Mouse (Mus musculus) limb, embryonic 12.5 days (tissue): Measurements from ENCODE around the gene Olfr1116. TPM values are rescaled to one million over a fixed set of nuclear protein-coding genes. Genes with fewer than 3 reads are reported as not detected.
"Not testable (repeated sequence)": the region's sequence is repeated elsewhere in the genome, so short reads cannot be mapped to it uniquely, and the experiment has no call there.

Experiments used
- ATAC-seq: fragments of 200-750 bp; cut with Nextera tagmentation; 2 replicates; pipeline ENCODE4 v1.8.0; 2017; ENCODE audit warnings: low read depth, moderate TSS enrichment; ENCODE audit not compliant: insufficient number of reproducible peaks, insufficient read depth, low FRiP score, low TSS enrichment
- H3K27ac ChIP-seq: fragments of 300-500 bp; sonication (generic); 2 replicates; pipeline ENCODE4 v1.5.1; 2016; ENCODE audit warnings: mild to moderate bottlenecking, moderate library complexity
- H3K27me3 ChIP-seq: fragments of 300-500 bp; sonication (generic); 2 replicates; pipeline ENCODE4 v1.6.1; 2016; ENCODE audit warnings: mild to moderate bottlenecking, moderate library complexity
- H3K36me3 ChIP-seq: fragments of 300-500 bp; sonication (generic); 2 replicates; pipeline ENCODE4 v1.6.1; 2016; ENCODE audit warnings: mild to moderate bottlenecking, moderate library complexity
- H3K4me1 ChIP-seq: fragments of 300-500 bp; sonication (generic); replicated peaks from 2 replicates; pipeline ENCODE4 v1.6.1; 2016
- H3K4me2 ChIP-seq: fragments of 300-500 bp; sonication (generic); 2 replicates; pipeline ENCODE4 v1.6.1; 2016; ENCODE audit warnings: mild to moderate bottlenecking, moderate library complexity
- H3K4me3 ChIP-seq: fragments of 300-500 bp; sonication (generic); replicated peaks from 2 replicates; pipeline ENCODE4 v1.5.1; 2016; ENCODE audit warnings: mild to moderate bottlenecking
- H3K9ac ChIP-seq: fragments of 300-500 bp; sonication (generic); replicated peaks from 2 replicates; pipeline ENCODE4 v1.6.1; 2016; ENCODE audit warnings: mild to moderate bottlenecking, moderate library complexity
- H3K9me3 ChIP-seq: fragments of 300-500 bp; sonication (generic); 2 replicates; pipeline ENCODE4 v1.6.1; 2016; ENCODE audit warnings: mild to moderate bottlenecking, moderate library complexity
- WGBS: fragments of 180-500 bp; shearing (Covaris S2); methylation state at CpG from one replicate; pipeline ENCODE4 v1.1.7; 2016; 5-methylcytosine and 5-hydroxymethylcytosine counted together
- microRNA-seq: library from miRNA; unstranded; fragments of <30 nt; microRNA quantifications from one replicate; pipeline ENCODE4, GENCODE M21; 2017
- polyA plus RNA-seq: library from polyadenylated mRNA; unstranded; fragments of >200 nt; fragmentation: Nextera tagmentation; extraction: Ambion mirVana; gene quantifications from 2 replicates; pipeline ENCODE4 v1.2.1, GENCODE M21; 2016

Gene Olfr1116
- polyA plus RNA-seq = not detected in 2 replicates

DNA sequence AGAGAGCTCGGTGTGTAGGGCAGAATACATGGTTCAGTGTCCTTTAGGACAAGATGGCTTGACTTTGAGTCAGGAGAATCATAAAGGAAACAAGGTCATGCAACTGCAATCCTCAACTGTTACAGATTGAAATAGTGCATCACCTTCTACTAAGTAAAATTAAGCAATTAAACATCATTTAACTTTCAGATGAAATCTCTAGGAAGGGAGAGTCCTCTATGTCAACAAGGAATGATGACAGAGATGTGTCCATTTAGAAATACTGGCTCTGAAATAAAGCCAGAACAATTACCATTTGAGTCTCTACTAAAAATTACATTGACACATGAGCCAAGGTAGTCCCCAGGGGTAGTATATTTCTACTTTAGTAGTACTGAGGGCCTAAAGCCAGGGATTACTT lies at the start of gene Olfr1116:
Olfr1116 (plus strand) TSS at position 301 of the 400 bp plus-strand sequence.
- H3K27me3 ChIP-seq = no peaks in the 10 kb centered on the region
- no peaks in the 10 kb centered on the region for H3K9me3 ChIP-seq
- no peaks in the 10 kb centered on the region for H3K4me1 ChIP-seq
- WGBS = 82% methylated on average over 1 of the region's 1 CpGs
- ATAC-seq = no peak
- no peak within 1 kb of the TSS for H3K27ac ChIP-seq
- no peak within 1 kb of the TSS for H3K4me2 ChIP-seq
- H3K9ac ChIP-seq = no peak within 1 kb of the TSS
- H3K4me3 ChIP-seq = no peak within 1 kb of the TSS
- H3K36me3 ChIP-seq = no peaks in the 10 kb centered on the region

DNA sequence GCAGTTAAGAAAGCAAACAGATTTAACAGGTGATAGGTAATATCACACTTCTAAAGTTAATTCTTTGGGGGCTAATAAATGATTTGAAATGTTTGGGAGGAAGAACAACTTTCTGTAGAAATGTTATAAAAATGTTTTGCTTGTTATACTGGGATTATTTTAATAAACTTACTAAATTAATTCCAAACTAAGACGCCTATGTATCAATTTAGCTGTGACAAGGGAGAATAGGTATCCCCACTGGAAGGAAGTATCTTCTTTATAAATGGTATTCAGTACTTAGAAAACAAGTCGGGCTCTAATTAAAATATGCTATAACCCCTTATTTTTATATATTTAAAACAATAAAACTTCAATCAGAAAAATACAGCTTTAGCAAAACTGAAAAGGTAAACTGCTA lies 19.6 kb upstream of the Olfr1116 start, which contains the start of gene Olfr1115:
Olfr1115 (plus strand) TSS at position 301 of the 400 bp plus-strand sequence.
- H3K4me2 ChIP-seq = no peak within 1 kb of the TSS
- no peak within 1 kb of the TSS for H3K27ac ChIP-seq
- no peaks in the 10 kb centered on the region for H3K27me3 ChIP-seq
- no peak for ATAC-seq
- H3K4me3 ChIP-seq = no peak within 1 kb of the TSS
- no peaks in the 10 kb centered on the region for H3K36me3 ChIP-seq
- H3K9ac ChIP-seq = no peak within 1 kb of the TSS
- 84% methylated on average over 2 of the region's 2 CpGs for WGBS
- H3K9me3 ChIP-seq = no peaks in the 10 kb centered on the region
- no peaks in the 10 kb centered on the region for H3K4me1 ChIP-seq

DNA sequence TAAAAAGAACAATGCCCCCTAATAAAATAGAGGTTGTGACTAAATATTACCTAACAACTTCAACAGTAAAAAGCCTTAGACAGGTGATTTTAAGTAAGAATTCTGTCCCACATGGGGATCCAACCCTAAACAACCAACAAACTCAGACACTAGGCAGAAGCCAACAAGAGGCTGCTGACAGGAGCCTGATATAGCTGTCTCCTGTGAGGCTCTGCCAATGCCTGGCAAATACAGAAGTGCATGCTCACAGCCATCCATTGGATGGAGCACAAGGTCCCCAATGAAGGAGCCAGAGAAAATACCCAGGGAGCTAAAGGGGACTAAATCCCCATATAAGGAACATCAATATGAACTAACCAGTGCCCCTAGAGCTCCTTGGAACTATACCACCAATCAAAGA lies 26.6 kb downstream of the Olfr1116 start:
- not testable (repeated sequence) for H3K9ac ChIP-seq, H3K27me3 ChIP-seq, ATAC-seq, H3K4me2 ChIP-seq, H3K9me3 ChIP-seq, H3K4me3 ChIP-seq, H3K4me1 ChIP-seq, H3K36me3 ChIP-seq, H3K27ac ChIP-seq

DNA sequence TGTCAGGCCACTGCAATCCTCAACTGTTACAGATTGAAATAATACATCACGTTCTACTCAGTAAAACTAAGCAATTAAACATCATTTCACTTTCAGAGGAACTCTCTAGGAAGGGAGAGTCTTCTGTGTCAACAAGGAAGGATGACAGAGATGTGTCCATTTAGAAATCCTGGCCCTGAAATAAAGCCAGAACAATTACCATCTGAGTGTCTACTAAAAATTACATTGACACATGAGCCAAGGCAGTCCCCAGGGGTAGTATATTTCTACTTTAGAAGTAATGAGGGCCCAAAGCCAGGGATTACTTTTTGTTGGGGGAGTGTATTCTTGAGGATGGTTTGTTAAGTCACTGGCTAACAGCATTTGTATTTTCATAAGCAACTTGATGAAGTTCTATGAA lies 39.9 kb downstream of the Olfr1116 start, which contains the start of gene Olfr1118:
Olfr1118 (plus strand) TSS at position 301 of the 400 bp plus-strand sequence.
- WGBS = 77% methylated on average over 1 of the region's 1 CpGs
- Histone ChIP-seq H3K9me3 (no peaks in the 10 kb centered on the region), H3K4me3 (no peak within 1 kb of the TSS), H3K36me3 (no peaks in the 10 kb centered on the region), H3K4me2 (no peak within 1 kb of the TSS), H3K27me3 (no peaks in the 10 kb centered on the region), H3K4me1 (no peaks in the 10 kb centered on the region), H3K9ac (no peak within 1 kb of the TSS), H3K27ac (no peak within 1 kb of the TSS)
- ATAC-seq = no peak

Small RNA genes within 50 kb of the gene (microRNA-seq; reads per million reads assigned to microRNA genes)
- gene Gm27438 = not detected

Other genes with a start within 250 kb of the Olfr1116 start
- not detected in 2 replicates for gene Olfr1104, start 240.5 kb upstream of the Olfr1116 start, polyA plus RNA-seq
- gene Olfr1105, start 231.0 kb upstream of the Olfr1116 start, polyA plus RNA-seq = not detected in 2 replicates
- gene Olfr1106, start 215.3 kb upstream of the Olfr1116 start, polyA plus RNA-seq = not detected in 2 replicates
- gene Olfr1107, start 191.7 kb upstream of the Olfr1116 start, polyA plus RNA-seq = not detected in 2 replicates
- gene Olfr1109, start 171.5 kb upstream of the Olfr1116 start, polyA plus RNA-seq = not detected in 2 replicates
- not detected in 2 replicates for gene Olfr259, start 153.0 kb upstream of the Olfr1116 start, polyA plus RNA-seq
- not detected in 2 replicates for gene Olfr1110, start 127.2 kb upstream of the Olfr1116 start, polyA plus RNA-seq
- gene Olfr1111, start 114.9 kb upstream of the Olfr1116 start, polyA plus RNA-seq = not detected in 2 replicates
- gene Olfr1112, start 79.7 kb upstream of the Olfr1116 start, polyA plus RNA-seq = not detected in 2 replicates
- gene Olfr1113, start 58.6 kb upstream of the Olfr1116 start, polyA plus RNA-seq = not detected in 2 replicates
- not detected in 2 replicates for gene Olfr1115, start 19.5 kb upstream of the Olfr1116 start, polyA plus RNA-seq
- not detected in 2 replicates for gene Olfr1118, start 40.0 kb downstream of the Olfr1116 start, polyA plus RNA-seq
- not detected in 2 replicates for gene Olfr1120, start 87.3 kb downstream of the Olfr1116 start, polyA plus RNA-seq
- not detected in 2 replicates for gene Olfr1121, start 102.4 kb downstream of the Olfr1116 start, polyA plus RNA-seq
- gene Olfr1122, start 118.3 kb downstream of the Olfr1116 start, polyA plus RNA-seq = not detected in 2 replicates
- gene Olfr1123, start 149.1 kb downstream of the Olfr1116 start, polyA plus RNA-seq = not detected in 2 replicates
- gene Olfr1124, start 162.7 kb downstream of the Olfr1116 start, polyA plus RNA-seq = 0.08 and 0.09 TPM in 2 replicates
- gene Olfr1126, start 186.4 kb downstream of the Olfr1116 start, polyA plus RNA-seq = not detected in 2 replicates
- not detected in 2 replicates for gene Pramel7, start 229.6 kb downstream of the Olfr1116 start, polyA plus RNA-seq
- not detected in 2 replicates for gene Pramel6, start 239.0 kb downstream of the Olfr1116 start, polyA plus RNA-seq